Mouse (Mus musculus): ENCODE data around the gene Il10. TPM values are rescaled to one million over a fixed set of nuclear protein-coding genes. Genes with fewer than 3 reads are reported as not detected.

Gene Il10
- total and polyA plus RNA-seq, 2 experiments from 2014 or later = not detected

- H3K4me1 ChIP-seq (ENCODE audit: insufficient read depth, low read length) = no peaks in the 10 kb centered on the region
- no peaks in the 10 kb centered on the region for H3K36me3 ChIP-seq (ENCODE audit: insufficient read depth, low read length)
- H3K27me3 ChIP-seq (ENCODE audit: insufficient read depth, low read length) = no peaks in the 10 kb centered on the region
- DNase-seq (ENCODE audit: low spot score) = no peak
- H3K27ac ChIP-seq (ENCODE audit: low read depth, low read length) = no peak overlapping the region
- no peak overlapping the region for H3K4me2 ChIP-seq (ENCODE audit: low read depth, low read length, poor library complexity, severe bottlenecking)
- H3K9me3 ChIP-seq (ENCODE audit: low read length) = no peaks in the 10 kb centered on the region
- H3K9ac ChIP-seq (replicated peaks; ENCODE audit: low read length, poor library complexity, severe bottlenecking) = no peak overlapping the region
- TF ChIP-seq CTCF (IDR thresholded peaks at IDR 0.05) = no peak
- ATAC-seq (ENCODE audit: low FRiP score) = no peak
- WGBS = 82% methylated on average over 4 of the region's 4 CpGs
- no peak overlapping the region for H3K4me3 ChIP-seq (ENCODE audit: low read depth, low read length)
Observed at GRCm38 (mm10) chr1:130999708-131000107, 19.9 kb upstream of the Il10 start.

GRCm38 (mm10) chr1:131000296-131000695 is 19.3 kb upstream of the Il10 start:
- Histone ChIP-seq H3K4me1 (ENCODE audit: insufficient read depth, low read length) (no peaks in the 10 kb centered on the region), H3K27me3 (ENCODE audit: insufficient read depth, low read length) (no peaks in the 10 kb centered on the region), H3K4me3 (ENCODE audit: low read depth, low read length) (no peak overlapping the region), H3K4me2 (ENCODE audit: low read depth, low read length, poor library complexity, severe bottlenecking) (no peak overlapping the region), H3K9me3 (ENCODE audit: low read length) (no peaks in the 10 kb centered on the region), H3K9ac (replicated peaks; ENCODE audit: low read length, poor library complexity, severe bottlenecking) (no peak overlapping the region), H3K36me3 (ENCODE audit: insufficient read depth, low read length) (no peaks in the 10 kb centered on the region), H3K27ac (ENCODE audit: low read depth, low read length) (no peak overlapping the region)
- DNase-seq (ENCODE audit: low spot score) (no peak), ATAC-seq (ENCODE audit: low FRiP score) (no peak)
- no peak for TF ChIP-seq CTCF (IDR thresholded peaks at IDR 0.05)
- WGBS = 95% methylated on average over 3 of the region's 3 CpGs

GRCm38 (mm10) chr1:131002561-131002960 is 17.1 kb upstream of the Il10 start:
- Histone ChIP-seq H3K4me2 (ENCODE audit: low read depth, low read length, poor library complexity, severe bottlenecking) (no peak overlapping the region), H3K27ac (ENCODE audit: low read depth, low read length) (no peak overlapping the region), H3K9ac (replicated peaks; ENCODE audit: low read length, poor library complexity, severe bottlenecking) (no peak overlapping the region), H3K4me3 (ENCODE audit: low read depth, low read length) (no peak overlapping the region), H3K27me3 (ENCODE audit: insufficient read depth, low read length) (no peaks in the 10 kb centered on the region), H3K36me3 (ENCODE audit: insufficient read depth, low read length) (no peaks in the 10 kb centered on the region), H3K4me1 (ENCODE audit: insufficient read depth, low read length) (no peaks in the 10 kb centered on the region), H3K9me3 (ENCODE audit: low read length) (no peaks in the 10 kb centered on the region)
- WGBS = 74% methylated on average over 2 of the region's 2 CpGs
- TF ChIP-seq CTCF (IDR thresholded peaks at IDR 0.05) = no peak
- DNase-seq (ENCODE audit: low spot score) (no peak), ATAC-seq (ENCODE audit: low FRiP score) (no peak)

GRCm38 (mm10) chr1:131003037-131003922 is 16.4 kb upstream of the Il10 start:
- TF ChIP-seq CTCF (IDR thresholded peaks at IDR 0.05) = no peak
- 64% methylated on average over 17 of the region's 17 CpGs for WGBS
- H3K9me3 ChIP-seq (ENCODE audit: low read length) = no peaks in the 10 kb centered on the region
- H3K27me3 ChIP-seq (ENCODE audit: insufficient read depth, low read length) = no peaks in the 10 kb centered on the region
- no peak for ATAC-seq (ENCODE audit: low FRiP score)
- H3K36me3 ChIP-seq (ENCODE audit: insufficient read depth, low read length) = no peaks in the 10 kb centered on the region
- no peaks in the 10 kb centered on the region for H3K4me1 ChIP-seq (ENCODE audit: insufficient read depth, low read length)
- DNase-seq (ENCODE audit: low spot score) = no peak
- no peak overlapping the region for H3K4me2 ChIP-seq (ENCODE audit: low read depth, low read length, poor library complexity, severe bottlenecking)
- no peak overlapping the region for H3K9ac ChIP-seq (replicated peaks; ENCODE audit: low read length, poor library complexity, severe bottlenecking)
- no peak overlapping the region for H3K4me3 ChIP-seq (ENCODE audit: low read depth, low read length)
- no peak overlapping the region for H3K27ac ChIP-seq (ENCODE audit: low read depth, low read length)

- Histone ChIP-seq H3K36me3 (ENCODE audit: insufficient read depth, low read length) (no peaks in the 10 kb centered on the region), H3K4me1 (ENCODE audit: insufficient read depth, low read length) (no peaks in the 10 kb centered on the region), H3K27ac (ENCODE audit: low read depth, low read length) (no peak overlapping the region), H3K9ac (replicated peaks; ENCODE audit: low read length, poor library complexity, severe bottlenecking) (no peak overlapping the region), H3K27me3 (ENCODE audit: insufficient read depth, low read length) (no peaks in the 10 kb centered on the region), H3K4me3 (ENCODE audit: low read depth, low read length) (no peak overlapping the region), H3K9me3 (ENCODE audit: low read length) (no peaks in the 10 kb centered on the region), H3K4me2 (ENCODE audit: low read depth, low read length, poor library complexity, severe bottlenecking) (no peak overlapping the region)
- 66% methylated on average over 1 of the region's 1 CpGs for WGBS
- no peak for DNase-seq (ENCODE audit: low spot score)
- ATAC-seq (ENCODE audit: low FRiP score) = no peak
- no peak for TF ChIP-seq CTCF (IDR thresholded peaks at IDR 0.05)
Observed at GRCm38 (mm10) chr1:131006069-131006468, 13.6 kb upstream of the Il10 start.
